Mouse (Mus musculus): ENCODE measurements around the gene Actr2. TPM values are rescaled to one million over a fixed set of nuclear protein-coding genes. Genes with fewer than 3 reads are reported as not detected.

Gene Actr2
- polyA plus RNA-seq, 1 experiment from 2014 or later = 61.5 TPM

- Histone ChIP-seq H3K9me3 (replicated peaks; ENCODE audit: control insufficient read depth, low read length) (no peaks in the 10 kb centered on the region), H3K27me3 (ENCODE audit: control insufficient read depth, insufficient read depth, low read length) (no peaks in the 10 kb centered on the region), H3K4me2 (no peak overlapping the region), H3K9ac (ENCODE audit: low read depth, low read length) (0 out of 2 replicates have a peak overlapping the region, but pooled peaks have one; percentile 22), H3K27ac (ENCODE audit: low read depth, low read length) (peak overlapping the region; percentile 50; the same call in 1 of the 2 replicates), H3K36me3 (ENCODE audit: control insufficient read depth, insufficient read depth, low read length) (peaks cover 15% of the 10 kb centered on the region), H3K4me1 (ENCODE audit: control insufficient read depth, insufficient read depth, low read length) (peaks cover 9% of the 10 kb centered on the region), H3K4me3 (ENCODE audit: low read depth, low read length) (no peak overlapping the region)
- no peak for ATAC-seq (replicated peaks; ENCODE audit: insufficient number of reproducible peaks, low FRiP score, low TSS enrichment)
- 37% methylated on average over 13 of the region's 13 CpGs for WGBS (ENCODE audit: insufficient replicate concordance)
Observed at GRCm38 (mm10) chr11:20052814-20053536, 59.7 kb downstream of the Actr2 start.

- H3K27ac ChIP-seq (ENCODE audit: low read depth, low read length) = no peak overlapping the region
- H3K36me3 ChIP-seq (ENCODE audit: control insufficient read depth, insufficient read depth, low read length) = no peaks in the 10 kb centered on the region
- no peak overlapping the region for H3K4me2 ChIP-seq
- H3K9ac ChIP-seq (ENCODE audit: low read depth, low read length) = no peak overlapping the region
- whole genome bisulfite sequencing (ENCODE audit: insufficient replicate concordance) = 55% methylated on average over 3 of the region's 3 CpGs
- H3K9me3 ChIP-seq (replicated peaks; ENCODE audit: control insufficient read depth, low read length) = no peaks in the 10 kb centered on the region
- H3K27me3 ChIP-seq (ENCODE audit: control insufficient read depth, insufficient read depth, low read length) = no peaks in the 10 kb centered on the region
- H3K4me3 ChIP-seq (ENCODE audit: low read depth, low read length) = no peak overlapping the region
- H3K4me1 ChIP-seq (ENCODE audit: control insufficient read depth, insufficient read depth, low read length) = peaks cover 6% of the 10 kb centered on the region
- no peak for ATAC-seq (replicated peaks; ENCODE audit: insufficient number of reproducible peaks, low FRiP score, low TSS enrichment)
Observed at GRCm38 (mm10) chr11:20045586-20045985, 67.1 kb downstream of the Actr2 start.

- no peak overlapping the region for H3K4me3 ChIP-seq (ENCODE audit: low read depth, low read length)
- ATAC-seq (replicated peaks; ENCODE audit: insufficient number of reproducible peaks, low FRiP score, low TSS enrichment) = no peak
- no peaks in the 10 kb centered on the region for H3K9me3 ChIP-seq (replicated peaks; ENCODE audit: control insufficient read depth, low read length)
- no peak overlapping the region for H3K27ac ChIP-seq (ENCODE audit: low read depth, low read length)
- peaks cover 9% of the 10 kb centered on the region for H3K4me1 ChIP-seq (ENCODE audit: control insufficient read depth, insufficient read depth, low read length)
- H3K9ac ChIP-seq (ENCODE audit: low read depth, low read length) = no peak overlapping the region
- H3K27me3 ChIP-seq (ENCODE audit: control insufficient read depth, insufficient read depth, low read length) = no peaks in the 10 kb centered on the region
- H3K36me3 ChIP-seq (ENCODE audit: control insufficient read depth, insufficient read depth, low read length) = no peaks in the 10 kb centered on the region
- no peak overlapping the region for H3K4me2 ChIP-seq
- 87% methylated on average over 4 of the region's 4 CpGs for WGBS (ENCODE audit: insufficient replicate concordance)
Observed at GRCm38 (mm10) chr11:20043256-20043655, 69.5 kb downstream of the Actr2 start.

- H3K4me3 ChIP-seq (ENCODE audit: low read depth, low read length) = no peak overlapping the region
- peaks cover 9% of the 10 kb centered on the region for H3K4me1 ChIP-seq (ENCODE audit: control insufficient read depth, insufficient read depth, low read length)
- H3K27ac ChIP-seq (ENCODE audit: low read depth, low read length) = no peak overlapping the region
- H3K9ac ChIP-seq (ENCODE audit: low read depth, low read length) = no peak overlapping the region
- H3K4me2 ChIP-seq = no peak overlapping the region
- H3K9me3 ChIP-seq (replicated peaks; ENCODE audit: control insufficient read depth, low read length) = no peaks in the 10 kb centered on the region
- no peaks in the 10 kb centered on the region for H3K27me3 ChIP-seq (ENCODE audit: control insufficient read depth, insufficient read depth, low read length)
- no peaks in the 10 kb centered on the region for H3K36me3 ChIP-seq (ENCODE audit: control insufficient read depth, insufficient read depth, low read length)
- ATAC-seq (replicated peaks; ENCODE audit: insufficient number of reproducible peaks, low FRiP score, low TSS enrichment) = no peak
- 67% methylated on average over 4 of the region's 4 CpGs for WGBS (ENCODE audit: insufficient replicate concordance)
Observed at GRCm38 (mm10) chr11:20042106-20042505, 70.6 kb downstream of the Actr2 start.

GRCm38 (mm10) chr11:20041164-20041920, 71.4 kb downstream of the Actr2 start:
- Histone ChIP-seq H3K4me1 (ENCODE audit: control insufficient read depth, insufficient read depth, low read length) (peaks cover 9% of the 10 kb centered on the region), H3K4me2 (no peak overlapping the region), H3K27ac (ENCODE audit: low read depth, low read length) (no peak overlapping the region), H3K9me3 (replicated peaks; ENCODE audit: control insufficient read depth, low read length) (no peaks in the 10 kb centered on the region), H3K4me3 (ENCODE audit: low read depth, low read length) (no peak overlapping the region), H3K36me3 (ENCODE audit: control insufficient read depth, insufficient read depth, low read length) (no peaks in the 10 kb centered on the region), H3K9ac (ENCODE audit: low read depth, low read length) (no peak overlapping the region), H3K27me3 (ENCODE audit: control insufficient read depth, insufficient read depth, low read length) (no peaks in the 10 kb centered on the region)
- ATAC-seq (replicated peaks; ENCODE audit: insufficient number of reproducible peaks, low FRiP score, low TSS enrichment) = no peak
- WGBS (ENCODE audit: insufficient replicate concordance) = 34% methylated on average over 6 of the region's 6 CpGs

- H3K9ac ChIP-seq (ENCODE audit: low read depth, low read length) = no peak overlapping the region
- ATAC-seq (replicated peaks; ENCODE audit: insufficient number of reproducible peaks, low FRiP score, low TSS enrichment) = no peak
- H3K4me2 ChIP-seq = no peak overlapping the region
- no peak overlapping the region for H3K27ac ChIP-seq (ENCODE audit: low read depth, low read length)
- no peaks in the 10 kb centered on the region for H3K36me3 ChIP-seq (ENCODE audit: control insufficient read depth, insufficient read depth, low read length)
- 43% methylated on average over 8 of the region's 8 CpGs for WGBS (ENCODE audit: insufficient replicate concordance)
- peaks cover 9% of the 10 kb centered on the region for H3K4me1 ChIP-seq (ENCODE audit: control insufficient read depth, insufficient read depth, low read length)
- no peaks in the 10 kb centered on the region for H3K9me3 ChIP-seq (replicated peaks; ENCODE audit: control insufficient read depth, low read length)
- no peak overlapping the region for H3K4me3 ChIP-seq (ENCODE audit: low read depth, low read length)
- no peaks in the 10 kb centered on the region for H3K27me3 ChIP-seq (ENCODE audit: control insufficient read depth, insufficient read depth, low read length)
Observed at GRCm38 (mm10) chr11:20038723-20039122, 74.0 kb downstream of the Actr2 start.

GRCm38 (mm10) chr11:20037739-20038138, 75.0 kb downstream of the Actr2 start:
- Histone ChIP-seq H3K27me3 (ENCODE audit: control insufficient read depth, insufficient read depth, low read length) (no peaks in the 10 kb centered on the region), H3K9ac (ENCODE audit: low read depth, low read length) (no peak overlapping the region), H3K36me3 (ENCODE audit: control insufficient read depth, insufficient read depth, low read length) (no peaks in the 10 kb centered on the region), H3K4me1 (ENCODE audit: control insufficient read depth, insufficient read depth, low read length) (peaks cover 9% of the 10 kb centered on the region), H3K4me3 (ENCODE audit: low read depth, low read length) (no peak overlapping the region), H3K27ac (ENCODE audit: low read depth, low read length) (no peak overlapping the region), H3K4me2 (no peak overlapping the region), H3K9me3 (replicated peaks; ENCODE audit: control insufficient read depth, low read length) (no peaks in the 10 kb centered on the region)
- no peak for ATAC-seq (replicated peaks; ENCODE audit: insufficient number of reproducible peaks, low FRiP score, low TSS enrichment)
- 90% methylated on average over 4 of the region's 4 CpGs for WGBS (ENCODE audit: insufficient replicate concordance)

- no peak overlapping the region for H3K9ac ChIP-seq (ENCODE audit: low read depth, low read length)
- H3K36me3 ChIP-seq (ENCODE audit: control insufficient read depth, insufficient read depth, low read length) = no peaks in the 10 kb centered on the region
- WGBS (ENCODE audit: insufficient replicate concordance) = 89% methylated on average over 7 of the region's 7 CpGs
- H3K9me3 ChIP-seq (replicated peaks; ENCODE audit: control insufficient read depth, low read length) = no peaks in the 10 kb centered on the region
- no peak overlapping the region for H3K27ac ChIP-seq (ENCODE audit: low read depth, low read length)
- no peak for ATAC-seq (replicated peaks; ENCODE audit: insufficient number of reproducible peaks, low FRiP score, low TSS enrichment)
- H3K4me3 ChIP-seq (ENCODE audit: low read depth, low read length) = no peak overlapping the region
- no peaks in the 10 kb centered on the region for H3K27me3 ChIP-seq (ENCODE audit: control insufficient read depth, insufficient read depth, low read length)
- no peak overlapping the region for H3K4me2 ChIP-seq
- H3K4me1 ChIP-seq (ENCODE audit: control insufficient read depth, insufficient read depth, low read length) = peaks cover 3% of the 10 kb centered on the region
Observed at GRCm38 (mm10) chr11:20035972-20036371, 76.7 kb downstream of the Actr2 start.
